Mouse (Mus musculus) limb, embryonic 15.5 days (tissue): ENCODE results near the gene Defa28. TPM values are rescaled to one million over a fixed set of nuclear protein-coding genes. Genes with fewer than 3 reads are reported as not detected.
"Not testable (repeated sequence)": the region's sequence is repeated elsewhere in the genome, so short reads cannot be mapped to it uniquely, and the experiment has no call there.

Experiments
- ATAC-seq: fragments of 200-750 bp; cut with Nextera tagmentation; 2 replicates; pipeline ENCODE4 v1.8.0; 2017; ENCODE audit warnings: low read depth, moderate TSS enrichment; ENCODE audit not compliant: insufficient number of reproducible peaks, low FRiP score, low TSS enrichment
- H3K27ac ChIP-seq: fragments of 300-500 bp; sonication (generic); 2 replicates; pipeline ENCODE4 v1.5.1; 2015; ENCODE audit warnings: moderate library complexity, mild to moderate bottlenecking, inconsistent platforms
- H3K27me3 ChIP-seq: fragments of 300-500 bp; sonication (generic); 2 replicates; pipeline ENCODE4 v1.6.1; 2015; ENCODE audit warnings: inconsistent platforms
- H3K36me3 ChIP-seq: fragments of 300-500 bp; sonication (generic); 2 replicates; pipeline ENCODE4 v1.6.1; 2015; ENCODE audit warnings: inconsistent platforms
- H3K4me1 ChIP-seq: fragments of 300-500 bp; sonication (generic); 2 replicates; pipeline ENCODE4 v1.6.1; 2015; ENCODE audit warnings: inconsistent platforms
- H3K4me2 ChIP-seq: fragments of 300-500 bp; sonication (generic); 2 replicates; pipeline ENCODE4 v1.6.1; 2015; ENCODE audit warnings: mild to moderate bottlenecking, inconsistent platforms
- H3K4me3 ChIP-seq: fragments of 300-500 bp; sonication (generic); 2 replicates; pipeline ENCODE4 v1.5.1; 2015; ENCODE audit warnings: mild to moderate bottlenecking, inconsistent platforms
- H3K9ac ChIP-seq: fragments of 300-500 bp; sonication (generic); 2 replicates; pipeline ENCODE4 v1.6.1; 2015; ENCODE audit warnings: inconsistent platforms
- H3K9me3 ChIP-seq: fragments of 300-500 bp; sonication (generic); 2 replicates; pipeline ENCODE4 v1.6.1; 2016; ENCODE audit warnings: inconsistent platforms
- WGBS: fragments of 180-500 bp; shearing (Covaris S2); methylation state at CpG from one replicate; pipeline ENCODE4 v1.1.7; 2015; 5-methylcytosine and 5-hydroxymethylcytosine counted together
- polyA plus RNA-seq: library from polyadenylated mRNA; unstranded; fragments of >200 nt; fragmentation: Nextera tagmentation; extraction: Ambion mirVana; gene quantifications from 2 replicates; pipeline ENCODE4 v1.2.1, GENCODE M21; 2015

The Defa28 gene
- polyA plus RNA-seq: not detected in 2 replicates

- not testable (repeated sequence) for H3K4me1 ChIP-seq, H3K27ac ChIP-seq, H3K4me3 ChIP-seq, ATAC-seq, H3K4me2 ChIP-seq, H3K9me3 ChIP-seq, H3K27me3 ChIP-seq, H3K9ac ChIP-seq, H3K36me3 ChIP-seq
- WGBS: no CpG with 5 or more reads among the region's 1 CpGs
Measured at GRCm38 (mm10) chr8:21582706-21583105, at the start of gene Defa28. Gene Defa28 (plus strand): TSS chr8:21583006.

DNA sequence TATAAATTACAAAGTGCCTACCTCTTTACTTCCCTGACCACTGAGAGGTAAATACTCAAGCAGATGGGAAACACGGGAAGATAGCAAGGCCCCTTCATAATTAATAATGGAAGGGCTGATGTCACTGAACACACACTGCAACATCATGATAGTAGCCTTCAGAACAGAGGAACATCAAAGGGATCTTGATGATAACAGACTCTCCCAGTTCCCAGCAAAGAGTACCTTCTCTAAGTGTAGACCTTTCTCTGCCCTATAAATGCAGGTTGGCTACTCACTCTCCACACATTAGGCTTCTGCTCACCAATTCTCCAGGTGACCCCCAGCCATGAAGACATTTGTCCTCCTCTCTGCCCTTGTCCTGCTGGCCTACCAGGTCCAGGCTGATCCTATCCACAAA lies 17.7 kb upstream of the Defa28 start, which contains the start of gene Defa37:
Defa37 (plus strand) TSS at position 301 of the 400 bp plus-strand sequence.
- not testable (repeated sequence) for H3K9ac ChIP-seq, H3K4me1 ChIP-seq, H3K27ac ChIP-seq, ATAC-seq, H3K4me2 ChIP-seq, H3K9me3 ChIP-seq, H3K4me3 ChIP-seq, H3K27me3 ChIP-seq, H3K36me3 ChIP-seq
- no CpG with 5 or more reads among the region's 1 CpGs for WGBS

DNA sequence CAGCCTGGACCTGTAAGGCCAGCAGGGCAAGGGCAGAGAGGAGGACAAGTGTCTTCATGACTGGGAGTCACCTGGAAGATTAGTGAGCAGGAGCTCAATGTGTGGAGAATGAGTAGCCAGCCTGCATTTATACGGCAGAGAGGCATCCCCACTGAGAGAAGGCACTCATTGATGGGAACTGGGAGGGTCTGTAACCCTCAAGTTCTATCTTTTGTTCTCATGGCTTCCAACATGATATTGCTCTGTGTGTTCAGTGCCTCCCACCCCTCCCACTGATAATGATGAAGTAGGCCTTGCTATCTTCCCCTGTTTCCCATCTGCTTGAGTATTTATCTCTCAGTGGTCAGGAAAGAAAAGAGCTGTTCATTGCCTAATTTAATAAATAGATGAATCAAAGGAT lies 11.6 kb downstream of the Defa28 start, which contains the start of gene Gm7861:
Gm7861 (minus strand) TSS at position 101 of the 400 bp plus-strand sequence.
- not testable (repeated sequence) for H3K4me2 ChIP-seq, H3K9me3 ChIP-seq, H3K9ac ChIP-seq, ATAC-seq, H3K4me1 ChIP-seq, H3K4me3 ChIP-seq, H3K27ac ChIP-seq, H3K36me3 ChIP-seq, H3K27me3 ChIP-seq
- no CpG with 5 or more reads among the region's 1 CpGs for WGBS

DNA sequence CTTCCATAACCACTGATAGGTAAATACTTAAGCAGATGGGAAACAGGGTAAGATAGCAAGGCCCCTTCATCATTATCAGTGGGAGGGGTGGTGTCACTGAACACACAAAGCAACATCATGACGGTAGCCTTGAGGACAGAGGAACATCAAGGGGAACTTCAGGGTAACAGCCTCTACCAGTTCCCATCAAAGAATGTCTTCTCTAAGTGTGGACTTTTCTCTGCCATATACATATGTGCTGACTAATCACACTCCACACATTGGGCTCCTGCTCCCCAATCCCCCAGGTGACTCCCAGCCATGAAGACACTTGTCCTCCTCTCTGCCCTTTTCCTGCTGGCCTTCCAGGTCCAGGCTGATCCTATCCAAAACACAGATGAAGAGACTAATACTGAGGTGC lies 35.1 kb downstream of the Defa28 start, which contains the start of gene Defa26:
Defa26 (plus strand) TSS at position 301 of the 400 bp plus-strand sequence.
- not testable (repeated sequence) for H3K4me2 ChIP-seq, H3K36me3 ChIP-seq, H3K4me1 ChIP-seq, H3K9me3 ChIP-seq, H3K9ac ChIP-seq, H3K27ac ChIP-seq, H3K4me3 ChIP-seq, ATAC-seq, H3K27me3 ChIP-seq
- 100% methylated on average over 1 of the region's 1 CpGs for WGBS

Other genes with a start within 250 kb of the Defa28 start
- not detected in 2 replicates for gene Defa2, start 204.5 kb upstream of the Defa28 start, polyA plus RNA-seq
- not detected in 2 replicates for gene Defa33, start 191.2 kb upstream of the Defa28 start, polyA plus RNA-seq
- gene Defa36, start 155.6 kb upstream of the Defa28 start, polyA plus RNA-seq: not detected in 2 replicates
- not detected in 2 replicates for gene Gm7849, start 126.4 kb upstream of the Defa28 start, polyA plus RNA-seq
- gene Defa20, start 73.7 kb upstream of the Defa28 start, polyA plus RNA-seq: not detected in 2 replicates
- not detected in 2 replicates for gene Defa32, start 54.0 kb upstream of the Defa28 start, polyA plus RNA-seq
- gene Defa37, start 17.6 kb upstream of the Defa28 start, polyA plus RNA-seq: not detected in 2 replicates
- not detected in 2 replicates for gene Gm7861, start 11.5 kb downstream of the Defa28 start, polyA plus RNA-seq
- gene Defa26, start 35.2 kb downstream of the Defa28 start, polyA plus RNA-seq: not detected in 2 replicates
- gene Defa17, start 72.8 kb downstream of the Defa28 start, polyA plus RNA-seq: not detected in 2 replicates
- not detected in 2 replicates for gene Defa34, start 82.8 kb downstream of the Defa28 start, polyA plus RNA-seq
- gene AY761184, start 120.6 kb downstream of the Defa28 start, polyA plus RNA-seq: not detected in 2 replicates
- gene Defa24, start 151.5 kb downstream of the Defa28 start, polyA plus RNA-seq: not detected in 2 replicates
- gene Defb50, start 240.5 kb downstream of the Defa28 start, polyA plus RNA-seq: not detected in 2 replicates